Mouse (Mus musculus) brain, embryonic 14.5 days (tissue): Measurements from ENCODE around the gene Terb2. TPM values are rescaled to one million over a fixed set of nuclear protein-coding genes. Genes with fewer than 3 reads are reported as not detected.
"Not testable (repeated sequence)": the region's sequence is repeated elsewhere in the genome, so short reads cannot be mapped to it uniquely, and the experiment has no call there.

Source experiments
- DNase-seq: peaks from one replicate; pipeline ENCODE4 v3.0.0-alpha.2; 2011; ENCODE audit warnings: low read depth
- CTCF ChIP-seq: fragments of 200-500 bp; IDR thresholded peaks from 2 replicates; pipeline ENCODE4 v1.5.1; 2012; ENCODE audit warnings: inconsistent platforms, mild to moderate bottlenecking, moderate library complexity, borderline replicate concordance; ENCODE audit not compliant: insufficient read depth, insufficient read length; ENCODE audit errors: extremely low read depth
- POLR2A ChIP-seq: fragments of 200-500 bp; IDR thresholded peaks from 2 replicates; pipeline ENCODE4 v1.6.1; 2012; ENCODE audit warnings: mild to moderate bottlenecking, inconsistent platforms, borderline replicate concordance; ENCODE audit not compliant: poor library complexity, insufficient read depth, insufficient read length, severe bottlenecking; ENCODE audit errors: extremely low read depth
- polyA plus RNA-seq: library from polyadenylated mRNA; depleted of rRNA; stranded (reverse); fragments of >200 nt; gene quantifications from 2 replicates; pipeline ENCODE4 v1.2.3, GENCODE M21; 2012

Terb2 gene
- polyA plus RNA-seq, 1 experiment = not detected

GRCm38 (mm10) chr2:122210534-122211228 lies 24.6 kb downstream of the Terb2 start:
- no peak for TF ChIP-seq POLR2A
- peak; percentile 5 for DNase-seq

GRCm38 (mm10) chr2:122217075-122217474 lies 31.0 kb downstream of the Terb2 start:
- not testable (repeated sequence) for DNase-seq

- no peak for DNase-seq
- TF ChIP-seq POLR2A = no peak
- no peak for TF ChIP-seq CTCF
These were observed 32.2 kb downstream of the Terb2 start for GRCm38 (mm10) chr2:122218234-122218633.

- DNase-seq = no peak
- no peak for TF ChIP-seq POLR2A
These were observed 35.3 kb downstream of the Terb2 start for GRCm38 (mm10) chr2:122221378-122221777.

- TF ChIP-seq CTCF (no peak), POLR2A (no peak)
- DNase-seq = no peak
These were observed 35.7 kb downstream of the Terb2 start for GRCm38 (mm10) chr2:122221798-122222197.

GRCm38 (mm10) chr2:122222272-122222671 lies 36.2 kb downstream of the Terb2 start:
- DNase-seq = no peak
- TF ChIP-seq POLR2A = no peak
- TF ChIP-seq CTCF = no peak

GRCm38 (mm10) chr2:122223654-122224053 lies 37.6 kb downstream of the Terb2 start:
- DNase-seq = no peak
- TF ChIP-seq POLR2A (no peak), CTCF (no peak)

GRCm38 (mm10) chr2:122230395-122230794 lies 44.3 kb downstream of the Terb2 start:
- TF ChIP-seq POLR2A = no peak
- TF ChIP-seq CTCF = no peak
- no peak for DNase-seq

- no peak for DNase-seq
- TF ChIP-seq POLR2A (no peak), CTCF (no peak)
These were observed 45.5 kb downstream of the Terb2 start for GRCm38 (mm10) chr2:122231616-122232015.

GRCm38 (mm10) chr2:122233341-122233740 lies 47.3 kb downstream of the Terb2 start:
- peak; percentile 24 for DNase-seq
- TF ChIP-seq POLR2A (no peak), CTCF (no peak)

GRCm38 (mm10) chr2:122233759-122234557 lies 47.9 kb downstream of the Terb2 start:
- no peak for TF ChIP-seq CTCF
- no peak for TF ChIP-seq POLR2A
- DNase-seq = peak; percentile 87

GRCm38 (mm10) chr2:122234611-122235288 lies 48.7 kb downstream of the Terb2 start, which contains the start of gene Sord:
Sord (plus strand) TSS chr2:122234749.
- TF ChIP-seq CTCF = no peak
- TF ChIP-seq POLR2A = peak; percentile 8; the same call in 1 of the 2 replicates
- peak; percentile 97 for DNase-seq

GRCm38 (mm10) chr2:122235425-122235824 lies 49.4 kb downstream of the Terb2 start:
- no peak for DNase-seq
- TF ChIP-seq POLR2A = no peak
- no peak for TF ChIP-seq CTCF
